Mouse (Mus musculus): ENCODE data around the gene Olfr1251.
"Not testable (repeated sequence)": the region's sequence is repeated elsewhere in the genome, so short reads cannot be mapped to it uniquely, and the experiment has no call there.

The Olfr1251 gene

DNA sequence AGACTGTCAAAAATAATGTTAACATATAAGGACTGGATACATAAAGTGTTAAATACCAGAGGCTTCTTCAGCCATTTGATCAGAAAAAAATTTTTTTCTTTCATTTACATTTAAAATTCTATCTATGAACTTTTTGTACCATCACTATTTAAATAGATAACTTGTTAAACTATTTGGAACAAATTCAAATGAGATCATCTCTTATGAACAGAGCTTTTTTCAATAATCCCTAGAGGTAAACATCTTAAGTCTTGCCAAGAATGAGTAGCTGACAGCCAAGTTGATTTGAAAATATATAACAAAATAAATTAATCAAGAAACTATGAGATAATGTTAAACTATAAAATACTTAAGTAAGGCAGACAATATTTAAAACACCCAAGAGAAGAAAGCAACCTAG lies at the start of gene Olfr1251:
TSS of gene Olfr1251 (minus strand) at position 101 of the 400 bp plus-strand sequence.
- no peak for DNase-seq

DNA sequence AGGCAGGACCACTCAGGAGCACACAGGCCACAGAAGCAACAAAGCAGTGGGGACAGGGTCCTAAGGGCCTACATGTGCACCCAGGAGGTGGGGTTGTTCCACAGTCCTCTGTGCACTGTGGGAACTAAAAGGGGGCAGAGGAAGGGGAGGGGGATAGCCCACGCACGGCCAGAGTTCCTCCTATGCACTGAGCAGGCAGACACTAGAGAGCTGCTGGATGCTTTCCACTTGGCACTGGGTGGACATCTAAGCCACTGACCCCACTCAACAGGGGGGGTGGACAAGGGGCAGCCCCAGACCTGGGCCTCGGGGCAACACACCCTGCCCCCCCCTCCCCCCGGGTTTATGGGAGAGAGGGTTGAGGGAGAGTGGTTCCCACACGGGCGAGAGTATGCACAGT lies 20.2 kb upstream of the Olfr1251 start:
- no peak for DNase-seq

DNA sequence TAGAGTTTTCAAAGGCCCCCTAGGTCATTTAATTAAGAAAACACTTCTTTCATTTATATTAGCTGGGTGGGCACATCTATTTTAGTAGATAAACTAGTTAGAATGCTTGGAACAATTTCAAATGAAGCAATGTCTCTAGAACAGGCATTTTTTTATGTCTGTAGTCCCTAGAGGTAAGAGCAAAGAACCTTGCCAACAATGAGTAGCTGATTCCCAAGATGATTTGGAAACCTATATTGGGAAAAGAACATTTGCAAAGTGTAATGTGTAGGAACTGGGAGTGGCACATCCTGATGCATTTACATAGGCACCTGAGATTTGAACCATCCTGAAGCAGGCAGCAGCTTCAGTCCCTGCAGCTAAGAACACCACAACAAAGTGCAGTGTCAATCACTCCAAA lies 10.4 kb downstream of the Olfr1251 start, which contains the start of gene Olfr1250:
TSS of gene Olfr1250 (minus strand) at position 101 of the 400 bp plus-strand sequence.
- no peak for DNase-seq

DNA sequence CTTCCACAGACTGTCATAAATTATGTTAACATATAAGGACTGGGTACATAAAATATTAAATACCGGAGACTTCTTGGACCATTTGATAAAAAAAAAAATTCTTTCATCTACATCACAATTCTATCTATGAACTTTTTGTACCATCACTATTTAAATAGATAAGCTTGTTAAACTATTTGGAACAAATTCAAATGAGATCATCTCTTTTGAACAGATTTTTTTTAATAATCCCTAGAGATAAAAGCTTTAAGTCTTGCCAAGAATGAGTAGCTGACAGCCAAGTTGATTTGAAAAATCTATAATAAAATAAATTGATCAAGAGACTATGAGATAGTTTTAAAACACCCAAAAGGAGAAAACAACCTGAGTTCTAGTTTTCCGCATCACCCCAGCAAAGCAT lies 36.9 kb downstream of the Olfr1251 start, which contains the start of gene Olfr1249:
TSS of gene Olfr1249 (minus strand) at position 101 of the 400 bp plus-strand sequence.
- DNase-seq = no peak

DNA sequence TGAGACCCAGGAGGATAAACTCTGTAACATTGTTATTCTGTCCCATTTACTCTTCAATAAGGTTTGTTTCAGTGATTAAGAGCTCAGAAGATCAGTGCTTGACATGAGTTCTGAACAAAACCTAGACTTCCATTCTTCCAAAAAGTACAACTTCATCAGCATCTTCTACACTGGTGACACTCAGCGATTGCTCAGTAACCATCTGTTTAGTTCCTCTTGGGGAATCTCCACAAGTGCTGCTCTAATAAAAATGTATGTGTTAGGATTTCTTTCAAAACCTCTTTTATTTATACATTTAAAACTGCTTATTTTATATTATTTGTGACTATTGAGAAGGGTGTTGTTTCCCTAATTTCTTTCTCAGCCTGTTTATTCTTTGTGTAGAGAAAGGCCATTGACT lies 53.6 kb downstream of the Olfr1251 start, which contains the start of gene Olfr1248:
TSS of gene Olfr1248 (minus strand) at position 101 of the 400 bp plus-strand sequence.
- not testable (repeated sequence) for DNase-seq
